Comparison of ENCODE assay signal across 15 mouse cellular contexts in the genomic region with DNA sequence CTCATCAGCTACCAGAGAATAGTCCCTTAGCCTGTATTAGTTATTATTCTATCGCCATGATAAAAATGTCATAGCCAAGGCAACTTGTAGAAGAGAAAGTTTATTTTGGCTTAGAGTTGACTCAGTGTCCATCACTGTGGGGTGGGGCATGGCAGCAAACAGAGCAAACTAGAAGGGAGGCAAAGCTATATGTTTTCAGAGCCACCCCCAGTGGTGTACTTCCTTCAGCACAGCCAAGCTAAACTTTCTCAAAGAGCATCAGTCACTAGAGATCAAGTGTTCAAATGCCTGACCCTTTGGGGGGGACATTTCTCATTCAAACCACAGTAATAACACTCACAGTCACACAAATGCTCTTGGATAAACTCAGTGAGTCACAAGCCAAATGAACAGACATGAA.
"Had no signal": no experiment of that assay in that cellular context is flagged by ENCODE, and none has a peak within 500 bp of the region (broad histone marks: within the 10 kb centered on the region; RNA-seq: fewer than 3 reads in every experiment).

No protein-coding gene starts in this region.

- DNase-seq: lung, adult 18-20 months; lung, embryonic 14.5 days; lung, postnatal 10 days; lung, postnatal 4 days; midbrain, embryonic 14.5 days; right cerebral cortex, postnatal 25 days; right cerebral cortex, postnatal 4 days; spleen, adult 18-20 months; thymus, adult 18-20 months; thymus, postnatal 14 days; thymus, postnatal 36 days had no signal

- H3K27me3 ChIP-seq: neural tube, embryonic 12.5 days had no signal

- H3K9ac ChIP-seq: lung, embryonic 14.5 days; midbrain, embryonic 12.5 days; neural tube, embryonic 12.5 days had no signal

- H3K9me3 ChIP-seq: midbrain, embryonic 10.5 days; midbrain, embryonic 12.5 days; neural tube, embryonic 12.5 days had no signal

- H3K4me3 ChIP-seq: midbrain, embryonic 10.5 days; midbrain, embryonic 12.5 days; neural tube, embryonic 12.5 days had no signal

- H3K4me2 ChIP-seq: lung, embryonic 14.5 days; midbrain, embryonic 12.5 days; neural tube, embryonic 12.5 days had no signal

- H3K27ac ChIP-seq: midbrain, embryonic 10.5 days; midbrain, embryonic 12.5 days; neural tube, embryonic 12.5 days had no signal

- ATAC-seq: midbrain, embryonic 16.5 days had no signal

- H3K36me3 ChIP-seq: midbrain, embryonic 10.5 days; midbrain, embryonic 12.5 days; neural tube, embryonic 12.5 days had no signal

- H3K4me1 ChIP-seq: midbrain, embryonic 12.5 days; neural tube, embryonic 12.5 days had no signal
